Mouse (Mus musculus) left cerebral cortex, postnatal 36 days (tissue): ENCODE measurements around the gene Pla2g4b. TPM values are rescaled to one million over a fixed set of nuclear protein-coding genes. Genes with fewer than 3 reads are reported as not detected.
A peak's percentile ranks its signal among the peaks of the same experiment; 100 is the strongest.

Experiments used
- DNase-seq, 2 experiments: peaks; one replicate each; pipeline ENCODE4 v3.0.0; 2021 to 2022; ENCODE audit warnings: low spot score in 2 of 2, mixed read lengths in 1 of 2
- intact Hi-C: fragments of 180-260 bp; cut with DNase I; formaldehyde crosslinking; loops from one replicate; pipeline ENCODE4 v1.15.1; 2025
- total RNA-seq, 2 experiments: library from RNA; stranded (reverse); gene quantifications; 2 replicates each; pipeline ENCODE4 v1.2.3; 2021

The Pla2g4b gene
- total RNA-seq, 2 experiments from 2014 or later, result 1.4 to 3.7 TPM

DNA sequence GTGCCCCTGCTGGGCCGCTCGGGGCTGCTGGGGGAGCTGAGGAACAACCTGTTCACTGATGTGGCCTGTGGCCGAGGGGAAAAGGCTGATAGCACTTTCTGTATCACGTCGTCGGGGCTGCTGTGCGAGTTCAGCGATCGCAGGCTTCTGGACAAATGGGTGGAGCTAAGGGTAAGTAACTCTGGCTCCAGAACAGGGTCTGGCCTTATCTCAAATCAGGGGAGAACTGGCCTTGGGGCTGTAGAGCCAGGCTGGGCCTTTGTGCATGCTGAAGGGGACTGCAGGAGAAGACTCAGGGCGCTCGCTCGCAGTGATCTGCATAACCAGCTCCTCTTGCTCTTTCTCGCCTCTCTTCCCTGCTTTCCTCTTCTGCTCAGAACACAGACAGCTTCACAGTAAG lies 20.3 kb upstream of the Pla2g4b start:
- no peak for DNase-seq
- intact Hi-C loops, result no loop called here

DNA sequence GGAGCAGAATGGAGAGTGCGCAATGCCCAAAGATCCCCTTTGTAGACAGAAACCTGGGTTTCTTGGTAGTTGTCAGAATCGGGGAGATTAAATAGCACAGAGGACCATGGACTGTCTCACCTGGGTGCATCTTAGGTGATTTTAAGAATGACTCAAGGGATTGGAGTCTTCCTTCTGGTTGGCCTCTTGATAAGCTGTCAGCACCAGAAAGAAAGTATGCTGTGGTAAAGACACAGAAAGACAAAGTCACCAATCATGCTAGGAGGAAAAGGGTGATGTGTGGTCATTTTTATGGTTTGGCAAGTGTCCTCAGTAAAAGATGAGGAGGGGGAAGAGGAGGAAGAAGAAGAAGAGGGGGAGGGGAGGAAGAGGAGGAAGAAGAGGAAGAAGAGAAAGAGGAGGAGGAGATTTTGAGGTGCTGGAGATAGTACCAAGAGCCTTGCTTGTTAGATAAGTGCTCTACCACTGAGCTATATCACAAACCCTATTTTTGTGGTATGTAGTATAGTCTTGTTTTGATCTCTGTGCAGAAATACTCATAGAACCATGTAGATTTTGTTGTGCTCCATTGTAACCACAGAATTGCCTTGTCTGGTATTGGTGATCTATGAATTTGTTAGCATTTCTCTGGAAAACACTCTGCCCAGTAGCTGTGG lies 19.3 kb upstream of the Pla2g4b start:
- intact Hi-C loops, result no loop called here
- DNase-seq, result no peak

DNA sequence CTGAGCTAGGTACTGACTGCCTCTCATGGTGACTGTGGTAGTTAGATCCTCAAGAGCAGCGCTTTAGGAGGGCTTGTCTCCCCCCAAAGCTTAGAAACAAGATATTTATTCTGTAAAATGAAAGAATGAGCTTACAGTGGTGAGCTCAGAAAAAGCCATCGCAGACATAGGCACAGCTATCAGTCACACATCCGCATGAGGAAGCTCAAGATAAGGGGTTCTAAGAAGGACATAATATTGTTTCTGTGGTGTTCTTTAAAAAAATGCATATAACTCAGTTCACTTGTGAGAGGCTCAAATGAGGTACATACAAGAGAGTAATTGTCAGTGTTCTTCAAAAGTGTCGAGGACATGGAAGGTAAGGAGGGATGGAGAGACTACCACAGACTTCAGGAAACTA lies 17.3 kb upstream of the Pla2g4b start:
- intact Hi-C loops, result no loop called here
- DNase-seq, result no peak

DNA sequence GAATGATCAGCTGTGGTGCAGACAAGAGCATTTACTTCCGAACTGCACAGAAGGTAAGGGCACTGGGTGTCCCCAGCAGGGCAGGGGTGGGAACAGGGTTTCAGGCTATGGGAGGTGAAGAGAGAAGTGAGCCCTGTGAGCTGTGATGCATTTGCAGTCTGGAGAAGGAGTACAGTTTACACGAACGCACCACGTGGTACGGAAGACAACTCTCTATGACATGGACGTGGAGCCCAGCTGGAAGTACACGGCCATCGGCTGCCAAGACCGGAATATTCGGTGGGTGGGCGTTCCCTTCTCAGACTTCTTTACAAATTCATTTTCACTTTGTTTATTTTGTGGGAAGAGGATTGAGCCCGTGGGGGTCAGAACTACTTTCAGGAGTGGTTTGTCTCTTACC lies 15.6 kb upstream of the Pla2g4b start:
- no peak for DNase-seq
- intact Hi-C loops, result no loop called here

DNA sequence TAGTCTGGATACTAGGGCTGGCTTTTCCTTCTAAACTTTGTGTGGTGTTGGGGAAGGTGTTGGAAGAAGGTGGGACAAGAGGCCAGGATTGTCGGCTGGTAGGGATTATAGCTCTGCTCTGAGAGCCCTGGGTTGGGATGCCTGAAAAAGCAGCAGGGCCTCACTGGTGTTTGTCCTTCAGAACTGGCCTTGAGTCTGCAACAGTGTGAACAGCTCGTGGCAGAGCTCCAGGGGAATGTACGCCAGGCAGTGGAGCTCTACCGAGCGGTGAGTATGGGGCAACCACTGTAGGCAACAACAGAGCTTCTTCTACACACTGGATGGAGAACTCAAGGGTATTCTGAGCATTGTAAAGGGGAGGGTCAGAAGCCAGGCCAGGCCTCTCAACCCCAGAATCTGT lies 8.9 kb upstream of the Pla2g4b start:
- intact Hi-C loops, result no loop called here
- DNase-seq, result no peak

DNA sequence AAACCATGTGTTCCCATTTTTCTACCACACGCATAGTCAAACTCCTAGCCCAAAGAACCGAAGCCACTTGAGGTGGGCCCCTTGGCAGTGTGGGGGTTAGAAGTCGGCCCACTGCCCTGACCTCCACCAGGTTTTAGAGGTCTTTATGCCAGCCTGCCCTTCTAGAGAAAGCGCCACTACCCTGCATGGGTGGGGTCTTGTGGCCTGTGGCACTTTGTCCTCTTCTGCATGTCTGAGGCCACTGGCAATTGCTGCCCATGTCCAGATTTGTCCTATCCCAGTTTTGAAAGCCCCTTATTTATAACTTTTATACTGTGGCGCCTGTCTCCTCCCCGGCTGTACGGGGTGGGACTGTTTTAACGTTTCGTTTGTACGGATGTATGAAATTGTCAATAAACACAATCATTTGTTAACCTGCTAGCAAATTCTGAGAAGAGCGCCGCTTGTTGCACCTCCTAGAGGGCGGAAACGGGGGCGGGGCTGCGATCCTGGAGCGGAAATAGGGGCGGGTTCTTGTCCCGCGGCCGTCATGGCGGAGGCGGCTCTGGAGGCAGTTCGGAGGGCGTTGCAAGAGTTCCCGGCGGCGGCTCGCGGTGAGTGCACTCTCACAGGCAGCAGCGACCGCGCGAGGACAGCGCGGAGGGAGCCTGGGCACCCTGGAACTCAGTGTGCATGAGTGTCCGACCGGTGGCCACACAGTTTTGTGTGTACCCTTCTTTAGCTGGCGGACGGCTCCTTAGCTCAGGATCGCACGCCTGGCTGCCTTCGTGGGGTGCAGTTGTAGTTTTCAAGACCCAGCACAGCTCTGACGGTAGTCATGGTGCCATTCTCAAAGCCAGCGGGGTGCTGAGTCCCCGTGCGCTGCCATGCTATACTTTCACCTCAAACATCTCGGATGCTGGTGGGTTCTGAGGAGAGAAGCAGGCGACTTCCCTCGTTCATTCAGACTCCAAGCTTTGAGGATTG lies 6.0 kb upstream of the Pla2g4b start, which contains the start of the genes Jmjd7 and Gm28042:
Jmjd7 (plus strand) TSS at position 500 of the 966 bp plus-strand sequence.
Gm28042 (plus strand) TSS at position 510 of the 966 bp plus-strand sequence.
- intact Hi-C loops, result no loop called here
- peak; percentile 85 to 87 for DNase-seq

DNA sequence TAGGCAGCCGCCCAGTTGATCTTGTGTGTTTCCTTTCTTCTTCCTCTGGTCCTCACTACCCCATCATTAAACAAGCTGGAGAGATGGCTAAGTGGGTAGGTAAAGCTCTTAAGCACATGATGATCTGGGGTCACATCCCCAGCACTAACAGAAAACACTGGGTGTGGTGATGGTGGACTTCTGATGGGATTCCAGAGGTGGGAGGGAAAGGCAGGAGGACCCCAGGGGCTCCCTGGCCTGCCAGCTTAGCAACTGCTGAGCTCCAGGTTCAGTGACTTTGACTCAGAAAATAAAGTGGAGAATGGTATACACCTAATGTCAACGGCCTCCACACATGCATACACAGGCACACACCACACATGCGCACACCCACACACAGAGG lies 5.3 kb upstream of the Pla2g4b start:
- intact Hi-C loops, result no loop called here
- DNase-seq, result no peak

DNA sequence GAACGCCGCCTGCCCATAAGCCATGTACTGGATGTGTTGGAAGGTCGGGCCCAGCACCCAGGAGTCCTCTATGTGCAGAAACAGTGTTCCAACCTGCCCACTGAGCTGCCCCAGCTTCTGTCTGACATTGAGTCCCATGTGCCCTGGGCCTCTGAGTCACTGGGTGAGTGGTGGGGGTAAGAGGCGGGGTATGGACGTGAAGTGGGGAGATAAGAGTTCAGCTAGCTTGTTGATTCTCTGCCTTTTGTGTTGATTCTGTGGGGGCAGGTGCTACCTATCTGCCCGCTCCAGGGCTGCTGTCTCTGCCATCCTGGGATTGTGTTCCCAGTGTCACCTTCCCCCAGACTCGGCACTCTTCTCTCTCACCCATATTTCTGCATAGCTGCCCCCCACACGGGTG lies 2.8 kb upstream of the Pla2g4b start:
- intact Hi-C loops, result no loop called here
- no peak for DNase-seq

DNA sequence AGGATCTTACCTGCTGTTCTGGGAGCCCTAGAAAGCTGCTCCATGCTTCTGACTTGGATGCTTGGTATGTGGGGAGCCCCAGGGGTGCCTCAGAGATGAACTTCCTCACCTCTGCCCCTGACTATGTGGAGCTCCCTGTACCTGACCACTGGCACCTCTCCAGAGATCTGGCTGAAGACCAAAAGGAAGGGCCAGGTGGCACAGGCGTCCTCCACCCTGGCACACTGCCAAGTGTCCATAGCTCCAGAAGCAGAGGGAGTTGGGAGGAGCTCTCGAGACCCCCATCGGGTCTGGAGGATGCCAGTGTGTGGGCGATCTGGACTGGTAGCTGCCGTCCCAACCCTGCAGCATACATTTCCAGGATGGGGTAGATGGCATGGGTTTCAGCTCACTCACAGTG lies 509 bp downstream of the Pla2g4b start:
- no peak for DNase-seq
- intact Hi-C loops, result no loop called here

DNA sequence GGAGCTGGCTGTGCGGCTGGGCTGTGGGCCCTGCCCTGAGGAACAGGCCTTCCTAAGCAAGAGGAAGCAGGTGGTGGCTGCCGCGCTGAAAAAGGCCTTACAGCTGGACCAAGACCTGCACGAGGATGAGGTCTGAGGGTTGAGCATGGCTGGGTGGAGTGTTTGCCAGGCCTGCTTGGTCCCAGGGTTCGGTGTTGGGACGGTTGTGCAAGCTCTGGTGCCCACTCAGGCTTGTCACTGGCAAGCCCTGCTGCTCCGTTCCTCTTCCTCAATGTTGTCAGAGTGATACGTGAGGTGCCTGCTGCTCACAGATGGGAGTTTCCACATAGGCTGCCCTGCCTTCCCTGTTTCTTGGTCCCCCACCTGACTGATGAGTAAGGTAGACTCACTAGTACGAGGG lies 4.5 kb downstream of the Pla2g4b start:
- intact Hi-C loops, result no loop called here
- no peak for DNase-seq

DNA sequence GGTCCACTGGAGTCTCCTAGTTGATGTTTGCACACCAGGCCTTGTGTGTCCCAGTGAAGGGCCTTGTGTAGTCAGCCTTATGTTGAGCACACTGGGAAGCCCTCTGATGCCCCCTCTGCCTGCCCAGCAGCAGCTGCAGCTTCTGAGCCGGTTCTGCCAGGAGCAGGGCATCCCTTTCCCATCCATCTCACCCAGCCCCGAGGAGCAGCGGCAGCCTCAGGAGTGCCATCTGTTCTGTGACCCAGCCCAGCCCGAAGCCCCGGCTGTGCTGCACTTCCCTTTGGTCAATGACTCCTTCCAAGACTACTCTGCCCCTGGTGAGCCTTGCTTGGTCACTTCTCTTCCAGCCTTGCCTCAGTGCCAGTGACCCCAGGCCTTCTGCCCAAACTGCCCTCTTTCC lies 7.8 kb downstream of the Pla2g4b start:
- intact Hi-C loops, result no loop called here
- no peak for DNase-seq

DNA sequence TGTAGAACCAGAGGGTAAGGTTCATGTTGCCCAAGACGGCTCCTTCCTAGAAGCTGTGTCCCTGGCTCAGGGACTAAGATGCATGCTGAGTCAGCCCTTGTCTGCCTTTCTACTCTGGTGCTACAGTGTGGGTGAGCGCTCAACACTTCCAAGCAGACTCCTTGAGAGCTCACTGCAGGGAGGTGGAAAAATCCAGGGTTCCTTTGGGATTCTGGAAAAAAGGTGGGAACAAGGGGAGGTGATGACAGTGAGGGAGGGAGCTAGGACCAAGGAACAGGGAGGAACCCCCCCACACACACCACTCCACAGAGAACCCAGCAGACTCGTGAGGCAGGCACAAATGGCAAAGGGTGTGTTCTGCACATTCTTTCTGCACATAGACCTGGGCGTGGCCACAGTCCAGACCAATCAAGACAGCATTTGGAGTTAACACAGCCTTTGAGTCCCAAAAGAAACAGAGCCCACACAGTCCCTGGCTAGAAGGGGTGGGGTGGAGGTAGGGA lies 10.9 kb downstream of the Pla2g4b start:
- peak; percentile 63 to 75 for DNase-seq
- intact Hi-C loops, result loop anchor here (1.0 kb wide), 1 partner anchor 25 kb away; no protein-coding TSS in a partner anchor

DNA sequence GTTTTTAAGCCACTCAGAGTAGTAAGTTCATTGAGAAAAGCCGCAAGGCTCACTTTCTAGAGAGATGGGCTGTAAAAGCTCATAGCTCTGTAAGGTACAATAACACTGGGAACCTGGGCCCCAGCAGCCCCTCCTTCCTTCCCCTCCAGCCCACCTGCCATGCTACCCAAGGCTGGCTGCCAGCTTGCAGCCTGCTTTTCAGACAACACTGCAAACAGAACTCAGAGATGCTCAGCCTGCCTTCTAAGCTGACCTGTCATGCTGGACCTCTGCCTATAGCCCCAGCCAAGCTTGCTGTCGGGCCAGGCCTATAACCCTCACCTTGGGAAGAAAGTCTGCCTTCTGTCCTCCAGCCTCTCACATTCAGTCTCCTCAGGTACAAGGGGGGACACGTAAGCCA lies 11.5 kb downstream of the Pla2g4b start:
- DNase-seq, result no peak
- intact Hi-C loops, result loop anchor here (1.0 kb wide), 1 partner anchor 25 kb away; no protein-coding TSS in a partner anchor

DNA sequence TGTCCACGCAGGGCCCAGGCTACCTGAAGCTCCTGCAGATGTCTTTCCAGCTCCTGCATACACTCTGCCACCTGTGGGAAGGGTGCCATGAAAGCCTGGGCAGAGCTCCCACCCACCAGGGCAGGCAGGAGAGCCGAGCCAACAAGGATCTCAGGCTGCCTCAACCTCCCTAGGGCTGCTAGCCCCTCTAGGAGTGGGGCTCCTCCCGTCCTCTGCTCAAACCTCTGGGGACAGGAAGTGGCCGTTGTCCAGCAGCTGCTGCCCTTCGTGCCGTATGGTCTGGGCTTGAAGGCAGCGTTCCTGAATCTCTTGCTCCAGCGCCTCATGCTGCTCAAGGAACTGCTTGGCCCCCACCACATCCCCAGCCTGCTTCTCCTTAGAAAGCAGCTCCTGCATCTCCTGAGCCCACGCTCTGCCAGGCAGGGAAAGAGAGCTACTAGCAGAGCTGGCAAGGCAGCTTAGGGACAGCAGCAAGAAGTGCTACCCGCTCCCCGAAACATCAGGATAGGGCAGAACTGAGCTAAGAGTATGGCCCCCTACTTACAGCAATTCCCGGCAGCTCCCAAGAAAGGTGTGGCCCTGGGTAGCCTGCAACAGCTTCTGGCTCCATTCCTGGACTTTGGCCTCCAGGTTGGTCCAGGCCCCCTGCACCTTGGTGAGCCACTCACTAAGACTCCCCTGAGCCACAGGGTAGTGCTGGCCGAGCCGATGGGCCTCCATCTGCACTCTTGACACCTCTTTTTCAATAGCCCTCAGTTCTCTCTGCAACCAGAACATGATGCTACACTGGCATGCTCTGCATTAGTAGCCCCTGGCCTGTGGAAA lies 13.5 kb downstream of the Pla2g4b start:
- peak; percentile 60 to 66 for DNase-seq
- intact Hi-C loops, result no loop called here

DNA sequence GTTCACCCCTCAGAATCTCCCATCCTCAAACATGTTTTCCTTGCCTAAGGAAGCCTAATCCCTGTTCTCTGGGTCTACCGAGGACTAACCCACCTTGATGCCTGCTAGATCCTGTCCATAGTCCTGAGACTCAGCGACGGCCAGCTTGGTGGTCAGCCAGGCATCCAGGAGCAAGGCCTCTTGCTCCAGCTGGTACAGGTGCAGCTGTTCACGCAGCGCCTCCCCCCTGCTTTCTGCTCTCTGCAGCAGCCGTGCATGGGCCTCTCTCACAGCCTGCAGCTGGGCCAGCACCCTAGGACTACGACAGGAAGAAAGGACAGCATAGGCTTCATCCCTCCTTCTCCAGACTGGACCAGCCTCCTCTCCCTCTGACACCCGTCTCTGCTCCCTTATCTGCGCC lies 15.0 kb downstream of the Pla2g4b start:
- DNase-seq, result no peak
- intact Hi-C loops, result no loop called here

DNA sequence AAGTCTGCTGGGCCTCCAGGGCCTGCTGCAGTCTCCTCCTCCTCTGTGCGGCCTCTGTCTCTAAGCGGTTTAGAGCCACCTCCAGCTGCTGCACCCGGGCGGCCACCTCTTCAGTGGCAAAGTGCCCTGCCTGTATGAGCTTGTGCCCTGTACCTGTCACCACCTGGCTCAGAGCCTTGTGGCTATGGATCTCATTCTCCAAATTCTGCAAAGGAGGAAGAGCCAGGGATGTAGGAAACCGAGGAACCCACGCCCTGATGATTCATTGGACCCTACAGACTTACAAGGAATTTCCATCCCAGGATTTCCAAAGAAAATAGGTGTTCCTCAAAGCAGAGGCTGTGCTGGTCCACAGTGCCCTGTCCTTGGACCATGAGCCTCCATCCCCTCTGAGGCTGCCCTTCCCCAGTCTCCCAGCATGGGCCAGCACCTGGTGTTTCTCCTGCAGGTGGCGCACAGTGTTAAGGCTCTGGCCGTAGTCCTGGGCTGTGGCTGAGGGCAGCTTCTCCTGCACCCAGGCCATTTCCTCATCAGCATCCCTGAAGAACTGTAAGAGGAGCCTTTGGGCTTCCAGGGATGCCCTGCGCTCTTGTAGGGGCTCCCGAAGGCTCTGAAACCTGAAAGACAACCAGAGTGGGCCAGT lies 16.5 kb downstream of the Pla2g4b start:
- intact Hi-C loops, result no loop called here
- peak in 1 of 2 experiments; percentile 37 for DNase-seq

DNA sequence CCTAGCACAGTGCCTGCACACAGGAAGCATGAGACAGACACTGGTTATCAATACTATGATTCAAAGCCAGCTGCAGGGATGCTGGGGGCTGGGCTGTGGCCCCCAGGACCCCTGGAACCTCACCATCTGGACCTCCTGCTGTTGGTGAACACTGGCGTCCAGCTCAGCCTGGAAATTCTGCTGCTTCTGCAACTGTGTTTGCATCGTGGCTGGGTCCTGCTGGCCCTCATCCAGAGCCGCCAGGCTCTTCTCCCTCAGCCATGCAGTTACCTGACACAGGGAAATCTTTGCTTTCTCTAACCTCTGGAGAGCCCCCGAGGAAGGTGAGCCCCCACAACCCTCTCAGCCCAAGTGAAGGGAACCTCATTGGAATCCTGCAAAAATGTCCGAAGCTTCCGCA lies 18.2 kb downstream of the Pla2g4b start:
- intact Hi-C loops, result no loop called here

DNA sequence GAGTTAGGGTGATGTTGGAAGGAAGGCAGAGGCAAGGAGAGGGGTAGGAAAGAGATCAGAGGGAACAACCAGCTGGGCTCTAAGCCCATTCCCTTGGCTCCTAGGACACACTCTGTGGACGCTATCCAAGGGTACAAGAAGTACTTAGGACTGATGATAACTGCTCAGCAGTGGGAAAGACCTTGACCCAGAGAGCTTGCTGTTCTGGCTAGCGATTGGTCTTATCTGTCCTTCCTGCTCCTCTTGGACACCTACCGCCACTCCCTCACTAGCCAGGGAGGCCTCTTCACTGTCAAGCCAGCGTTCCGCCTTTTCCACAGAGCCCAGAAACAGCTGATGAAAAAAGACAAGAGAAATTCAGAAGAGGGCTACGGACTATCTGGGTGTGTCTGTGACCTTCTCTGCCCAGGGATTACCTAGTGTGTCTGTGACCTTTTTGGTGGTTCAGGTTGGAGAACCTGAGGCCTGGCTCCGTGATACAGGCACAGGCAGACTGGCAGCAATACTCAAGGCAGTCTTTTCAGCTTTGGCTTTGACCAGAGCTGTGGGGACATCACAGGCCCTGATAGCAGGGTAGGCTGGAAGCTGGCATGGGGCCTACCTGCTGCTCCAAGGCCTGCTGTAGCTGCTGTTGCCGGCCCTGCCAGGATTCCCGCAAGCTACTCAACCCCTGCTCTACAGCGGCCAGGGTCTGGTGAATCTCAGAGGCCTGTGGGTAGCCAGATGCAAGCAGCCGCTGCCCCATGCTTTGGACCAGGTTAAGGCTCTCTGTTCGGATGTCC lies 21.7 kb downstream of the Pla2g4b start:
- intact Hi-C loops, result no loop called here
- DNase-seq, result no peak

More for the DNA sequence above, 18.2 kb downstream of the Pla2g4b start:
- no peak for DNase-seq

DNA sequence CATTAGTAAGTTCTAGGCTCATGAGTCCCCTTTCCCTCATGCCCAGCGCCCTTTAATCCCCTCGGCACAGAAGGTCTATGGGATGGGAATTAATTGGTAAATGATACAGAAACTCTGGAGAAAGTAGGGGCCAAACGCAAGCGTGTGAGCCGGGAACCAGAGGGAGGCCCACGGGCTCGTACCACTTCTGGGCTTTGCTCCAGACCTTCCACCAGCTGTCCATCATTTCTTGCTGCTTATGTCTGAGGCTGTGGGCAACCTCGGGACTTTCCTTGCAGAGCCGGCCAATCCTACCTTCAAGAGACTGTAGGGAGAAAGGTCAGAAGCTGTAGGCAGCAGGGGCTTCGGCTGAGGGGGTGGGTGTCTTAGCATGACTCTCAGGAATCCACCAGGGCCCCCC lies 22.7 kb downstream of the Pla2g4b start:
- DNase-seq, result no peak
- intact Hi-C loops, result no loop called here
